Mouse (Mus musculus) thymus, adult 2 months (tissue): Measurements from ENCODE around the gene Eno2.

Experiments
- CTCF ChIP-seq: fragments of 200-500 bp; IDR thresholded peaks from 2 replicates; pipeline ENCODE4 v1.5.1; 2012; ENCODE audit warnings: mild to moderate bottlenecking, control low read depth, low read length, moderate library complexity, borderline replicate concordance; ENCODE audit not compliant: control insufficient read depth, poor library complexity, insufficient read depth; ENCODE audit errors: extremely low read depth
- POLR2A ChIP-seq: fragments of 200-500 bp; IDR thresholded peaks from 2 replicates; pipeline ENCODE4 v1.6.1; 2012; ENCODE audit warnings: mild to moderate bottlenecking, low read length, control low read depth, moderate library complexity; ENCODE audit not compliant: control insufficient read depth, poor library complexity, insufficient read depth; ENCODE audit errors: extremely low read depth

DNA sequence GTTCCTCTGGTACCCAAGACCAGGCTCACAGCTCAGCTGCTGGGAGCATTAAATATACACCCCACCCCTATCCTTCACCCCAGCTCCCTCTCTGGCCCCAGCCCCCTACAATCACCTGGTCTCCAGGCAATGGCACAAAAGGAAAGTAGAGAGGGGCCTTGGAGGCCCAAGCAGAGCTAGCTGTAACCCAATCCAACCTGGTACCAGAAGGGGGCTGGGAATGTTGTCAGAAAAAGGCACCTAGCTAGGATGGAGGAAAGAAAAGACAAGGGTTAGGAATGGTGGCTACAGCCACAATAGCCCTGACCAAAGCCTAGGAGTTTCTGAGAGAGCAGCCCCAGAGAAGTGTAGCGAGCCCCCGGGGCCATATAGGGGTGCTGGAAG lies 10.6 kb downstream of the Eno2 start:
- TF ChIP-seq CTCF (no peak), POLR2A (no peak)
